Mouse (Mus musculus): ENCODE measurements at regions not wholly inside any gene's neighbourhood (a gene's known extent, or its start where the extent isn't known, plus 50 kb on each side); places are given as distances from the start of the nearest gene placed in this dataset.
"Not testable (repeated sequence)": the region's sequence is repeated elsewhere in the genome, so short reads cannot be mapped to it uniquely, and the experiment has no call there.

GRCm38 (mm10) chr2:147307488-147308386, 54.0 kb upstream of the Pax1 start:
- H3K4me3 ChIP-seq (ENCODE audit: low read depth, low read length), result no peak overlapping the region
- 19% methylated on average over 12 of the region's 12 CpGs for WGBS
- H3K27ac ChIP-seq (replicated peaks; ENCODE audit: low read depth, low read length), result no peak overlapping the region
- H3K27me3 ChIP-seq (ENCODE audit: control insufficient read depth, insufficient read depth, low read length), result 0 out of 2 replicates have a peak, but pooled peaks cover 2% of the 10 kb centered on the region
- H3K4me2 ChIP-seq (ENCODE audit: low read depth, low read length), result no peak overlapping the region
- no peaks in the 10 kb centered on the region for H3K9me3 ChIP-seq (replicated peaks; ENCODE audit: control insufficient read depth, low read length)
- ATAC-seq (replicated peaks; ENCODE audit: insufficient number of reproducible peaks, low FRiP score, low TSS enrichment, low read depth) (peak; percentile 88), DNase-seq (ENCODE audit: low spot score) (peak; percentile 86)
- H3K9ac ChIP-seq (replicated peaks; ENCODE audit: low read length), result no peak overlapping the region
- H3K4me1 ChIP-seq (ENCODE audit: control insufficient read depth, insufficient read depth, low read length), result no peaks in the 10 kb centered on the region
- no peaks in the 10 kb centered on the region for H3K36me3 ChIP-seq (replicated peaks; ENCODE audit: control insufficient read depth, insufficient read depth, low read depth, low read length)

- Histone ChIP-seq H3K4me2 (ENCODE audit: low read depth, low read length) (no peak overlapping the region), H3K36me3 (replicated peaks; ENCODE audit: control insufficient read depth, insufficient read depth, low read depth, low read length) (no peaks in the 10 kb centered on the region), H3K27me3 (ENCODE audit: control insufficient read depth, insufficient read depth, low read length) (0 out of 2 replicates have a peak, but pooled peaks cover 2% of the 10 kb centered on the region), H3K4me3 (ENCODE audit: low read depth, low read length) (no peak overlapping the region), H3K9ac (replicated peaks; ENCODE audit: low read length) (no peak overlapping the region), H3K9me3 (replicated peaks; ENCODE audit: control insufficient read depth, low read length) (no peaks in the 10 kb centered on the region), H3K4me1 (ENCODE audit: control insufficient read depth, insufficient read depth, low read length) (no peaks in the 10 kb centered on the region), H3K27ac (replicated peaks; ENCODE audit: low read depth, low read length) (no peak overlapping the region)
- no peak for DNase-seq (ENCODE audit: low spot score)
- no peak for ATAC-seq (replicated peaks; ENCODE audit: insufficient number of reproducible peaks, low FRiP score, low TSS enrichment, low read depth)
- 71% methylated on average over 6 of the region's 6 CpGs for WGBS
Observed at GRCm38 (mm10) chr2:147306728-147307127, 55.0 kb upstream of the Pax1 start.

- ATAC-seq (replicated peaks; ENCODE audit: insufficient number of reproducible peaks, low FRiP score, low TSS enrichment, low read depth), result no peak
- Histone ChIP-seq H3K4me1 (ENCODE audit: control insufficient read depth, insufficient read depth, low read length) (no peaks in the 10 kb centered on the region), H3K4me3 (ENCODE audit: low read depth, low read length) (no peak overlapping the region), H3K4me2 (ENCODE audit: low read depth, low read length) (no peak overlapping the region), H3K9ac (replicated peaks; ENCODE audit: low read length) (no peak overlapping the region), H3K27me3 (ENCODE audit: control insufficient read depth, insufficient read depth, low read length) (0 out of 2 replicates have a peak, but pooled peaks cover 2% of the 10 kb centered on the region), H3K9me3 (replicated peaks; ENCODE audit: control insufficient read depth, low read length) (no peaks in the 10 kb centered on the region), H3K27ac (replicated peaks; ENCODE audit: low read depth, low read length) (no peak overlapping the region), H3K36me3 (replicated peaks; ENCODE audit: control insufficient read depth, insufficient read depth, low read depth, low read length) (no peaks in the 10 kb centered on the region)
- 21% methylated on average over 5 of the region's 5 CpGs for WGBS
- peak; percentile 74 for DNase-seq (ENCODE audit: low spot score)
Observed at GRCm38 (mm10) chr2:147305262-147305661, 56.5 kb upstream of the Pax1 start.

- WGBS, result 78% methylated on average over 1 of the region's 1 CpGs
- no peaks in the 10 kb centered on the region for H3K9me3 ChIP-seq (replicated peaks; ENCODE audit: control insufficient read depth, low read length)
- H3K36me3 ChIP-seq (replicated peaks; ENCODE audit: control insufficient read depth, insufficient read depth, low read depth, low read length), result no peaks in the 10 kb centered on the region
- no peaks in the 10 kb centered on the region for H3K27me3 ChIP-seq (ENCODE audit: control insufficient read depth, insufficient read depth, low read length)
- H3K4me1 ChIP-seq (ENCODE audit: control insufficient read depth, insufficient read depth, low read length), result no peaks in the 10 kb centered on the region
- no peak overlapping the region for H3K4me3 ChIP-seq (ENCODE audit: low read depth, low read length)
- ATAC-seq (replicated peaks; ENCODE audit: insufficient number of reproducible peaks, low FRiP score, low TSS enrichment, low read depth), result no peak
- no peak for DNase-seq (ENCODE audit: low spot score)
- no peak overlapping the region for H3K9ac ChIP-seq (replicated peaks; ENCODE audit: low read length)
- H3K27ac ChIP-seq (replicated peaks; ENCODE audit: low read depth, low read length), result no peak overlapping the region
- H3K4me2 ChIP-seq (ENCODE audit: low read depth, low read length), result no peak overlapping the region
Observed at GRCm38 (mm10) chr2:147300503-147300902, 61.2 kb upstream of the Pax1 start.

- no peaks in the 10 kb centered on the region for H3K27me3 ChIP-seq (ENCODE audit: control insufficient read depth, insufficient read depth, low read length)
- no peak for DNase-seq (ENCODE audit: low spot score)
- H3K27ac ChIP-seq (replicated peaks; ENCODE audit: low read depth, low read length), result no peak overlapping the region
- H3K4me1 ChIP-seq (ENCODE audit: control insufficient read depth, insufficient read depth, low read length), result no peaks in the 10 kb centered on the region
- H3K9me3 ChIP-seq (replicated peaks; ENCODE audit: control insufficient read depth, low read length), result no peaks in the 10 kb centered on the region
- H3K4me2 ChIP-seq (ENCODE audit: low read depth, low read length), result no peak overlapping the region
- 0 out of 2 replicates have a peak, but pooled peaks have one; percentile 39 for ATAC-seq (replicated peaks; ENCODE audit: insufficient number of reproducible peaks, low FRiP score, low TSS enrichment, low read depth)
- H3K36me3 ChIP-seq (replicated peaks; ENCODE audit: control insufficient read depth, insufficient read depth, low read depth, low read length), result no peaks in the 10 kb centered on the region
- WGBS, result 70% methylated on average over 3 of the region's 3 CpGs
- no peak overlapping the region for H3K4me3 ChIP-seq (ENCODE audit: low read depth, low read length)
- no peak overlapping the region for H3K9ac ChIP-seq (replicated peaks; ENCODE audit: low read length)
Observed at GRCm38 (mm10) chr2:147299359-147299758, 62.4 kb upstream of the Pax1 start.

- DNase-seq (ENCODE audit: low spot score) (no peak), ATAC-seq (replicated peaks; ENCODE audit: insufficient number of reproducible peaks, low FRiP score, low TSS enrichment, low read depth) (no peak)
- no peaks in the 10 kb centered on the region for H3K4me1 ChIP-seq (ENCODE audit: control insufficient read depth, insufficient read depth, low read length)
- 64% methylated on average over 7 of the region's 7 CpGs for WGBS
- no peak overlapping the region for H3K4me3 ChIP-seq (ENCODE audit: low read depth, low read length)
- no peaks in the 10 kb centered on the region for H3K27me3 ChIP-seq (ENCODE audit: control insufficient read depth, insufficient read depth, low read length)
- no peak overlapping the region for H3K27ac ChIP-seq (replicated peaks; ENCODE audit: low read depth, low read length)
- no peak overlapping the region; the same call in 1 of the 2 replicates for H3K4me2 ChIP-seq (ENCODE audit: low read depth, low read length)
- H3K9me3 ChIP-seq (replicated peaks; ENCODE audit: control insufficient read depth, low read length), result no peaks in the 10 kb centered on the region
- H3K9ac ChIP-seq (replicated peaks; ENCODE audit: low read length), result no peak overlapping the region
- H3K36me3 ChIP-seq (replicated peaks; ENCODE audit: control insufficient read depth, insufficient read depth, low read depth, low read length), result no peaks in the 10 kb centered on the region
Observed at GRCm38 (mm10) chr2:147298499-147298896, 63.2 kb upstream of the Pax1 start.

- Histone ChIP-seq H3K4me2 (ENCODE audit: low read depth, low read length) (no peak overlapping the region), H3K4me1 (ENCODE audit: control insufficient read depth, insufficient read depth, low read length) (no peaks in the 10 kb centered on the region), H3K27me3 (ENCODE audit: control insufficient read depth, insufficient read depth, low read length) (no peaks in the 10 kb centered on the region), H3K9me3 (replicated peaks; ENCODE audit: control insufficient read depth, low read length) (no peaks in the 10 kb centered on the region), H3K27ac (replicated peaks; ENCODE audit: low read depth, low read length) (no peak overlapping the region), H3K36me3 (replicated peaks; ENCODE audit: control insufficient read depth, insufficient read depth, low read depth, low read length) (no peaks in the 10 kb centered on the region), H3K4me3 (ENCODE audit: low read depth, low read length) (no peak overlapping the region), H3K9ac (replicated peaks; ENCODE audit: low read length) (no peak overlapping the region)
- no peak for ATAC-seq (replicated peaks; ENCODE audit: insufficient number of reproducible peaks, low FRiP score, low TSS enrichment, low read depth)
- no peak for DNase-seq (ENCODE audit: low spot score)
- 69% methylated on average over 11 of the region's 11 CpGs for WGBS
Observed at GRCm38 (mm10) chr2:147297876-147298498, 63.7 kb upstream of the Pax1 start.

- not testable (repeated sequence) for ATAC-seq (replicated peaks; ENCODE audit: insufficient number of reproducible peaks, low FRiP score, low TSS enrichment, low read depth)
Observed at GRCm38 (mm10) chr2:147294926-147295325, 66.8 kb upstream of the Pax1 start.

More at GRCm38 (mm10) chr2:147294926-147295325, 66.8 kb upstream of the Pax1 start:
- not testable (repeated sequence) for DNase-seq (ENCODE audit: low spot score); H3K4me1 ChIP-seq (ENCODE audit: control insufficient read depth, insufficient read depth, low read length); H3K4me3 ChIP-seq (ENCODE audit: low read depth, low read length); H3K36me3 ChIP-seq (replicated peaks; ENCODE audit: control insufficient read depth, insufficient read depth, low read depth, low read length); H3K9ac ChIP-seq (replicated peaks; ENCODE audit: low read length); H3K9me3 ChIP-seq (replicated peaks; ENCODE audit: control insufficient read depth, low read length); H3K4me2 ChIP-seq (ENCODE audit: low read depth, low read length); H3K27me3 ChIP-seq (ENCODE audit: control insufficient read depth, insufficient read depth, low read length); H3K27ac ChIP-seq (replicated peaks; ENCODE audit: low read depth, low read length)
- WGBS, result 88% methylated on average over 2 of the region's 2 CpGs

Measured in embryonic facial prominence, embryonic 11.5 days (tissue).